Mouse (Mus musculus): ENCODE data around the gene A830031A19Rik. TPM values are rescaled to one million over a fixed set of nuclear protein-coding genes. Genes with fewer than 3 reads are reported as not detected.
A peak's percentile ranks its signal among the peaks of the same experiment; 100 is the strongest.

The A830031A19Rik gene
- polyA plus RNA-seq, 1 experiment from 2014 or later: not detected

GRCm38 (mm10) chr11:24076821-24077730, 2.2 kb upstream of the A830031A19Rik start:
- peak; percentile 55 for TF ChIP-seq CTCF (IDR thresholded peaks at IDR 0.05)
- no peak for TF ChIP-seq EP300 (IDR thresholded peaks at IDR 0.05)
- Histone ChIP-seq H3K4me3 (ENCODE audit: low read depth, low read length) (peak overlapping the region; percentile 66), H3K9me3 (ENCODE audit: low read length) (no peaks in the 10 kb centered on the region), H3K27me3 (replicated peaks; ENCODE audit: insufficient read depth, low read length) (peaks cover 20% of the 10 kb centered on the region), H3K4me1 (ENCODE audit: insufficient read depth, low read depth, low read length) (peaks cover 3% of the 10 kb centered on the region; the same call in 1 of the 2 replicates), H3K27ac (ENCODE audit: low read length) (peak overlapping the region; percentile 26; the same call in 1 of the 2 replicates), H3K4me2 (replicated peaks; ENCODE audit: low read depth, low read length) (peak overlapping the region; percentile 100), H3K9ac (replicated peaks; ENCODE audit: low read depth) (peak overlapping the region; percentile 36; the same call in 1 of the 2 replicates), H3K36me3 (ENCODE audit: insufficient read depth, low read length) (no peaks in the 10 kb centered on the region)
- peak; percentile 71 for DNase-seq (ENCODE audit: low spot score)
- peak; percentile 63 for ATAC-seq
- under 1% methylated on average over 58 of the region's 59 CpGs for WGBS

DNA sequence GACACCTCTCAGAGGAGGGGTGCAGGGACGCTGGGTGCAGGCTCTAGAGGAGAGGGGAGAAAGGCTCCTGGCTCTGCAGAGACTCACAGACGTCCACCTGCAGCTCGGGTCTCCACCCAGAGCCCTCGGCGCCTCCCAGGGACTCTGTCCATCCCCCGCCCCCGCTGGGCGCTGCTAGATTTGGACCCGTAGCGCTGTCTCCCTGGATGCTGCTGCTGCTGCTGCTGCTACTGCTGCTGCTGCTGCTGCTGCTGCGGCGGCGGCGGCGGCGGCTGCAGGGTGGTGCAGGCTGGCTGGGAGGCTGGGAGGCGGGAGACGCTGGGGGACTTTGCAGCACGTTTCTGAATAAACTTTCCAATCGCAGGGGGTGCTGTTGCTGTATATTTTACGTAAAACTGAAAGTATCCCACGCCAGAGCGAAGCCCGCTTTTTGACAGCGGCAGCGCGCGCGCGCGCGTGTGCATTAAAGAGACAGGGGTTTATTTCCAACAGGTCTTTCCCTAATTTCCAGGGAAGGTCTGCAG, 1.3 kb upstream of the A830031A19Rik start:
- Histone ChIP-seq H3K9ac (replicated peaks; ENCODE audit: low read depth) (no peak overlapping the region), H3K4me1 (ENCODE audit: insufficient read depth, low read depth, low read length) (peaks cover 3% of the 10 kb centered on the region; the same call in 1 of the 2 replicates), H3K36me3 (ENCODE audit: insufficient read depth, low read length) (no peaks in the 10 kb centered on the region), H3K9me3 (ENCODE audit: low read length) (no peaks in the 10 kb centered on the region), H3K27ac (ENCODE audit: low read length) (no peak overlapping the region), H3K27me3 (replicated peaks; ENCODE audit: insufficient read depth, low read length) (peaks cover 21% of the 10 kb centered on the region), H3K4me3 (ENCODE audit: low read depth, low read length) (peak overlapping the region; percentile 66), H3K4me2 (replicated peaks; ENCODE audit: low read depth, low read length) (peak overlapping the region; percentile 100)
- under 1% methylated on average over 30 of the region's 32 CpGs for WGBS
- peak; percentile 89 for DNase-seq (ENCODE audit: low spot score)
- peak; percentile 30 for ATAC-seq
- peak; percentile 52 for TF ChIP-seq CTCF (IDR thresholded peaks at IDR 0.05)
- no peak for TF ChIP-seq EP300 (IDR thresholded peaks at IDR 0.05)

DNA sequence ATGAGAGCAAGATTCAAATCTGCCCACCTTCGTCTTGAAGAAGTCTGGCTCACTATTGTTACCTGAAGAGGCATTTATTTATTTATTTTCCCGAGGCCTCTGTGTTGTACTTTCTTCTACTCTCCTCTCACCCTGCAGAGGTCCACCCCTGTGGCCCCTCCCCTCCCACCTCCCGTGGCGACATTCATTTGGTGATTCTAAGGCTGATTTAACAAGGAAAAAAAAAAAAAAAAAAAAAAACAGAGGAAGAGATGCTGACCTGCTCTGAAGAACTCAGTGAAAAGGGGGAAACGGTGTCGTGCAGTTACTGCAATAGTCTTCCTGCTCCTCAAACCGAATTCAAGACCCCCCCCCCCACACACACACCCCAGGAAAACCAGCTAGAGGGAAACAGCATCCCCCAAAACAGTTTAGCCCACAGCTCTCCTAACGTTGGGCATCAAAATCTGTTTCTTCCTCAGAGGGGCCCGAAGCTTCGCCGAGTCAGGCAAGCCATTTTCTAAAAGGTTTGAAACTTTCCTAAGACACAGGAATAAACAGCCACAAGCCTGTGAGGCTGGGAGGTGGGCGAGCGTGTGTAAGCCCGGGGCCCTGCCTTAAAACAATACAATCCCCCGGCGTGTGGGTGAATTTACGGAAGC, 752 bp upstream of the A830031A19Rik start:
- Histone ChIP-seq H3K9me3 (ENCODE audit: low read length) (no peaks in the 10 kb centered on the region), H3K27ac (ENCODE audit: low read length) (no peak overlapping the region), H3K4me1 (ENCODE audit: insufficient read depth, low read depth, low read length) (peaks cover 3% of the 10 kb centered on the region; the same call in 1 of the 2 replicates), H3K27me3 (replicated peaks; ENCODE audit: insufficient read depth, low read length) (peaks cover 23% of the 10 kb centered on the region), H3K36me3 (ENCODE audit: insufficient read depth, low read length) (no peaks in the 10 kb centered on the region), H3K4me3 (ENCODE audit: low read depth, low read length) (peak overlapping the region; percentile 66), H3K9ac (replicated peaks; ENCODE audit: low read depth) (no peak overlapping the region), H3K4me2 (replicated peaks; ENCODE audit: low read depth, low read length) (peak overlapping the region; percentile 100)
- DNase-seq (ENCODE audit: low spot score) (no peak), ATAC-seq (no peak)
- no peak for TF ChIP-seq CTCF (IDR thresholded peaks at IDR 0.05)
- TF ChIP-seq EP300 (IDR thresholded peaks at IDR 0.05): no peak
- WGBS: 1% methylated on average over 17 of the region's 17 CpGs

DNA sequence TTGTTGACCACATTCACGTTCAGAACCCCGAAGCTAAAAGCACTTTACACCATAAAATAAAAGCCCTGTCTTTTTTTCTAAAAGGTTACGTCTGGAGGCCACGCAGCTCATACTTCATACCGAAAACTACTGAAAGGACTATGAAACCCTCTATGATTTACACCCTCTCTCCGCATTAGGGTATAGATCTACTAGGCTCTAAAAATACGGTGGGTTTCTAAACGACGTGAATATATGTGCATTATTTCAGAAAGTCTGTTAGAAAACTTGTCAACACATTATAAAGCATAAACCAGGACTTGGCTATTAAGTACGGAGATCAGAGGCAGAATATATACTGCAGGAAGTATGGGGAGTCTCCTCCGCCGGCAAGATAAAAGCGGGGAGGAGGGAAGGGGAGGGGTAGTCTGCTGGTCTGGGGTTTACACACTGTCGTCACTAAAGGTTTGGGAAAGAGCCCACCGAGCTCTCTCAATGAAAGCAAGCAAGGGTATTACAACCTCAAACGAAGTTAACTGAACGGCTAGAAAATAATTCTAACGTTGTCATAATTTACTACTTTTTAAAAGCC, 748 bp downstream of the A830031A19Rik start:
- DNase-seq (ENCODE audit: low spot score): no peak
- Histone ChIP-seq H3K4me2 (replicated peaks; ENCODE audit: low read depth, low read length) (no peak overlapping the region), H3K9ac (replicated peaks; ENCODE audit: low read depth) (no peak overlapping the region), H3K4me1 (ENCODE audit: insufficient read depth, low read depth, low read length) (peaks cover 3% of the 10 kb centered on the region; the same call in 1 of the 2 replicates), H3K27ac (ENCODE audit: low read length) (no peak overlapping the region), H3K27me3 (replicated peaks; ENCODE audit: insufficient read depth, low read length) (peaks cover 23% of the 10 kb centered on the region), H3K9me3 (ENCODE audit: low read length) (no peaks in the 10 kb centered on the region), H3K4me3 (ENCODE audit: low read depth, low read length) (0 out of 2 replicates have a peak overlapping the region, but pooled peaks have one; percentile 5), H3K36me3 (ENCODE audit: insufficient read depth, low read length) (no peaks in the 10 kb centered on the region)
- ATAC-seq: no peak
- TF ChIP-seq EP300 (IDR thresholded peaks at IDR 0.05) (no peak), CTCF (IDR thresholded peaks at IDR 0.05) (no peak)
- WGBS: 2% methylated on average over 18 of the region's 18 CpGs

DNA sequence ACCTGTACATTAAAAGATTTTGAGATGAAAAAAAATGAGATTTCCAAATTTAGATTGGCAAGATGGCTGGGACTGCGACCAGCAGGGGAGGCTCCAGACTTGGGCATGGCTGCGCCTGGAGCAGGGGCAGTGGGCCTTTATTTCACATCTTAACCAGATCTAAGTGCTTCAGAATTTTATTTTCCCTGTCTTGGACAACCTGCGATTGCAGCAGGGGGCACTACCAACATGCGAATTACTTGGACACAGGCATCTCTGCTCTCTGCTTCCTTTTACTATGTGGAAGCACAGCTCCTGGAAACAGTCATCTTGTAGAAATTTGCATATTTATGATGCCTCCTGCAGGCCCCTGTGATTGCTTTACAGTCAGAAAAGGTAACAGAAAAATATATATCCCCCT, 9.5 kb downstream of the A830031A19Rik start:
- TF ChIP-seq EP300 (IDR thresholded peaks at IDR 0.05) (no peak), CTCF (IDR thresholded peaks at IDR 0.05) (peak; percentile 51)
- no peak overlapping the region for H3K4me3 ChIP-seq (ENCODE audit: low read depth, low read length)
- peaks cover 8% of the 10 kb centered on the region for H3K27me3 ChIP-seq (replicated peaks; ENCODE audit: insufficient read depth, low read length)
- no peaks in the 10 kb centered on the region for H3K9me3 ChIP-seq (ENCODE audit: low read length)
- H3K4me2 ChIP-seq (replicated peaks; ENCODE audit: low read depth, low read length): no peak overlapping the region
- no peak overlapping the region for H3K9ac ChIP-seq (replicated peaks; ENCODE audit: low read depth)
- 50% methylated on average over 4 of the region's 4 CpGs for WGBS
- no peaks in the 10 kb centered on the region for H3K4me1 ChIP-seq (ENCODE audit: insufficient read depth, low read depth, low read length)
- no peak overlapping the region for H3K27ac ChIP-seq (ENCODE audit: low read length)
- DNase-seq (ENCODE audit: low spot score) (peak; percentile 29), ATAC-seq (no peak)
- no peaks in the 10 kb centered on the region for H3K36me3 ChIP-seq (ENCODE audit: insufficient read depth, low read length)

GRCm38 (mm10) chr11:24064221-24064620, 10.6 kb downstream of the A830031A19Rik start:
- Histone ChIP-seq H3K27me3 (replicated peaks; ENCODE audit: insufficient read depth, low read length) (peaks cover 10% of the 10 kb centered on the region), H3K9ac (replicated peaks; ENCODE audit: low read depth) (no peak overlapping the region), H3K4me2 (replicated peaks; ENCODE audit: low read depth, low read length) (no peak overlapping the region), H3K4me3 (ENCODE audit: low read depth, low read length) (no peak overlapping the region), H3K36me3 (ENCODE audit: insufficient read depth, low read length) (no peaks in the 10 kb centered on the region), H3K27ac (ENCODE audit: low read length) (no peak overlapping the region), H3K4me1 (ENCODE audit: insufficient read depth, low read depth, low read length) (no peaks in the 10 kb centered on the region), H3K9me3 (ENCODE audit: low read length) (no peaks in the 10 kb centered on the region)
- DNase-seq (ENCODE audit: low spot score): no peak
- TF ChIP-seq EP300 (IDR thresholded peaks at IDR 0.05) (no peak), CTCF (IDR thresholded peaks at IDR 0.05) (no peak)
- ATAC-seq: no peak
- WGBS: 66% methylated on average over 6 of the region's 6 CpGs

Data from lung, postnatal 0 days (tissue).